Mouse (Mus musculus) CH12.LX (cell line): Measurements from ENCODE around the gene Pak4.

ENCODE experiments used
- CTCF ChIP-seq, 2 experiments: IDR thresholded peaks in 1 of 2; conservative IDR thresholded peaks in 1 of 2; 2 replicates each; pipeline ENCODE4 v1.5.1; 2011 to 2012; ENCODE audit warnings: low read depth in 2 of 2, low read length in 2 of 2, improper control_type of control experiment in 1 of 2, inconsistent platforms in 1 of 2, mild to moderate bottlenecking in 1 of 2, moderate library complexity in 1 of 2
- TCF12 ChIP-seq: IDR thresholded peaks from 2 replicates; pipeline ENCODE4 v1.6.1; 2014; ENCODE audit warnings: low read depth, mild to moderate bottlenecking, inconsistent platforms, low read length, improper control_type of control experiment
- ZC3H11A ChIP-seq: IDR thresholded peaks from 2 replicates; pipeline ENCODE4 v1.6.1; 2012; ENCODE audit warnings: low read depth, mild to moderate bottlenecking, inconsistent platforms, low read length, improper control_type of control experiment

- TF ChIP-seq TCF12 (no peak), ZC3H11A (no peak), CTCF (conservative IDR thresholded peaks at IDR 0.05 in 1 of 2, IDR thresholded peaks at IDR 0.05 in 1 of 2; ENCODE audit: low read depth in 2 of 2, low read length in 2 of 2) (no peak)
Measured at GRCm38 (mm10) chr7:28578543-28579053, 19.4 kb downstream of the Pak4 start.
